Mouse (Mus musculus) frontal cortex, postnatal 25 days (tissue): ENCODE data around the gene Esp34.

Experiments
- DNase-seq, 2 experiments: peaks; one replicate each; pipeline ENCODE4 v3.0.0; 2022; ENCODE audit warnings: low spot score in 2 of 2

The Esp34 gene

DNA sequence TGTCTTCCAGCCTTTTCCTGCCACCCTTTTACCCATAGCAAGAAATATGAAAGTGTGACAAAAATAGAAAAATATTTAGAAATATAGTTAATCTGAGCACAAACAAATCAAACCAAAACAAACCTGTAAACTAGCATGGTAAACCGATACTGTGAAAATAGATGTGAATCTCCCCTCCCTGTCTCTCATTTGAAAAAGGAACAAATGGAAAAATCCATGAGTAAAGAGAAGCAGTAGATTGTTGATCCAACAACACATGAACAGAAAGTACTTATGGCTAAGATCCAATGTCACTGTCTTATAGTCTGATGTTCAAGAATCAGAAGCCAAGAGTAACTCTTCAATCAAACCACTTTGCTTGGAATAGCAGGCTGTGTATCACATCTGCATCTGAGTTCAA, at the start of gene Esp34:
TSS of gene Esp34 (plus strand) at position 301 of the 400 bp plus-strand sequence.
- no peak for DNase-seq

- no peak for DNase-seq
These were observed 8.5 kb downstream of the Esp34 start for GRCm38 (mm10) chr17:38562527-38562926.
